Mouse (Mus musculus): ENCODE measurements around the gene Sap18b. TPM values are rescaled to one million over a fixed set of nuclear protein-coding genes. Genes with fewer than 3 reads are reported as not detected.

Sap18b gene
- total RNA-seq, 2 experiments from 2014 or later = 123 to 140 TPM

DNA sequence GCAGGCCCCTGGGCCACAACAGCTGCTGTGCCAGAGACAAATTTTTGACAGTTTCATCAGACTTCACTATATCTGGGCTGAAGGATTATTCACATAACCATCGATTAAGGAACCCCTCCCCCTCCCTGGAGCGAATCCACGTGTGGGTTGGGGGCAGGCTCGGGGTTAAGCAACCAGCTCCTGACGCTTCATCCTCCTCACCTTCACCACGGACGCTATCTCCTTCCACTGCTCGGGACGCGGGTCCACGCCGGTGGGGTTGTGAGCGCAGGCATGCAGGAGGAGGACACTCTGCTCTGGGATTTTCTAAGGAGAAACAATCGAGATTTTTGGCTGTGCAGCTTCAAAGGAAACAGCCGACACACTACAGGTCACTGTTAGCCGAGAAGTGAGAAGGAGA lies 46.5 kb downstream of the Sap18b start:
- DNase-seq (ENCODE audit: low spot score in 2 of 2) = no peak
- Histone ChIP-seq H3K4me3 (no peak overlapping the region), H3K27ac (no peak overlapping the region)
- no peak for TF ChIP-seq CTCF (conservative IDR thresholded peaks at IDR 0.05)

DNA sequence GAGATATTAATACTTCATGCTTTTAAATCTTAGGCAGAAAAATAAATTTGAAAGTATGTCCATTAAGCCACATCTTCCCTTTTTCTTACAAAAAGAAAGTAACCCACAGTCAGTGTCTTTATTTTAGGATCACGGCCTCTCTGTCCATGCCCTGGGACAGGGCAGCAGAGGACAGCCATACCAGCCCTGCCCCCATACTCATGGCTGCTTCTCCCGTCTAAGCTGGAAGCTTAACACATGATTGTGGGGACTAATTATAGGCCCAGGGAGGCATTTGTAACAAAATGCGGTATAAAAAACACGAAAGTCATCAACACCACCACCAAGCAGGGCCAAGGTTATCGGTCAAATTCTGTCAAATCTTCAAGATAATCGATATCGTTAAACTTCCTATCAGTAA lies 50.1 kb downstream of the Sap18b start:
- no peak for TF ChIP-seq CTCF (conservative IDR thresholded peaks at IDR 0.05)
- DNase-seq (ENCODE audit: low spot score in 2 of 2) = no peak
- H3K27ac ChIP-seq = no peak overlapping the region
- H3K4me3 ChIP-seq = no peak overlapping the region

Other genes with a start within 250 kb of the Sap18b start
- gene Prss54, start 249.0 kb upstream of the Sap18b start, total RNA-seq (2021) = under 1 TPM in 1 of 2 experiments, not detected in 1; 0.42 TPM
- 1 to 10 TPM; 1.9 to 2.9 TPM for gene Gins3, start 191.9 kb upstream of the Sap18b start, total RNA-seq (2021)
- 1,000 to 10,000 TPM; 1,421 to 1,432 TPM for gene Ndrg4, start 148.4 kb upstream of the Sap18b start, total RNA-seq (2021)
- 10 to 100 TPM; 16.4 to 21.9 TPM for gene Setd6, start 109.5 kb upstream of the Sap18b start, total RNA-seq (2021)
- 100 to 1,000 TPM; 130 to 144 TPM for gene Cnot1, start 17.9 kb upstream of the Sap18b start, total RNA-seq (2021)
- gene Slc38a7, start 28.2 kb downstream of the Sap18b start, total RNA-seq (2021) = 10 to 100 TPM; 30.0 to 31.0 TPM
- gene Got2, start 63.2 kb downstream of the Sap18b start, total RNA-seq (2021) = 100 to 1,000 TPM; 222 to 232 TPM

Data from layer of hippocampus, adult 2 months (tissue).